Mouse (Mus musculus): ENCODE results near the gene Prdm2.

DNA sequence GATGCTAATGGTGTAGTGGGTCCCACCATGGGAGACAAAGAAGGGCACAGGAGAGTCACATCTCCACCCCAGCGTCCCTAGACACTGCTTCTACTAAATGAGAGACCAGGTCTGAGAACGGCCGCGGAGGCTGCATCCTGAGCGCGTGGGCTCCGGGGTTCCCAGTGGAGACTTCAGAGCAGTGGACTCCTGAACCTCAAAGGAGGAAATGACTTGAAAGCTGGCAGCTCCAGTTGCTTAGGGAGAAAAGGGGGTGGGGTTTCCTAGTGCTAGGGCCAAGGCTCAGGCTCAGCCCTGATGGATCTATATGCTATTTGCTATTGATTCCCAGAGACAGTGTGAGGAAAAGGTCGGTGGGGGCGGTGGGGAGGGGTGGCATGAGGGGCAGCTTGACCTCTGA is 104.2 kb downstream of the Prdm2 start:
- TF ChIP-seq EP300 (optimal IDR thresholded peaks at IDR 0.05) = no peak
- TF ChIP-seq CTCF (IDR thresholded peaks at IDR 0.05; ENCODE audit: low read depth) = no peak

Measured in stomach, postnatal 0 days (tissue).